ENCODE assay signal across 17 mouse cellular contexts in the genomic region with DNA sequence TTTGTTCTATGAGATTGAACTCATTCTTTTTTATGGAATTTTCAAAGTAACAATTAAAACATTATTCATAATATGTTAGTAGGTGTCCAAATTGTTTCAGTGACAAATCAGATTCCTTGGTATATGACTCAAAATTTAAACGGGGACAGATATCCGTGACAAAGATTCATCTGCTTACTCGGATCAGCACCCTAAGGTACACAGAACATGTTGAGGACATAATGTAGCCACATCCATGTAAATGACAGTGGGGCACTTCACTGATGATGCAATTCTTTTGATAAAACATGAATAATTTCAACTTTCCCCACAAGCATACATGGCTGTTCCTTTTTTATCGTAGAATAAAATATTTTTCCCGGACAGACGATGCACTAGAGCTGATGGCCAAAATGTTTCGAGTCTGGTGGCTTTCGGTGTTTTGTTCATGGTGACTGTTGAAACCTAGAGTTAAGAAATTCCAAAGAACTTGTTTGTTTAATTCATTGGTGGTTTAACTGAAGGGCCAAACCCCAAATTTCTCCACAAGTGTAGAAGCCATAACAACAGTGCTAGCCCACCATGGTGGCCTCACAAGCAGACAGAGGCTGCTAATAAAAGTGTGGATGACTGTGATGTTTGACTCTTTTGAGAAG. TPM values are rescaled to one million over a fixed set of nuclear protein-coding genes. Genes with fewer than 3 reads are reported as not detected.
DNase-seq lines count a peak whose midpoint lies in the region; ATAC-seq and TF ChIP-seq lines count a peak whose summit lies in the region.
"Had no signal": no experiment of that assay in that cellular context is flagged by ENCODE, and none has a peak within 500 bp of the region (broad histone marks: within the 10 kb centered on the region; RNA-seq: fewer than 3 reads in every experiment).

No protein-coding gene starts in this region.

- TF ChIP-seq EP300 in heart, postnatal 0 days (IDR thresholded peaks at IDR 0.05; ENCODE audit: low read depth), result no peak

- H3K4me1 ChIP-seq in heart, postnatal 0 days (ENCODE audit: control insufficient read depth, insufficient read depth), result peaks cover 6% of the 10 kb centered on the region; the same call in 1 of the 2 replicates
- peaks cover 26% of the 10 kb centered on the region for H3K4me1 ChIP-seq in liver, embryonic 11.5 days (replicated peaks; ENCODE audit: control insufficient read depth, insufficient read depth, low read length)

- H3K27me3 ChIP-seq in heart, postnatal 0 days (ENCODE audit: control insufficient read depth, insufficient read depth, low read length), result peaks cover 47% of the 10 kb centered on the region
- H3K27me3 ChIP-seq in liver, embryonic 11.5 days (replicated peaks; ENCODE audit: control insufficient read depth, insufficient read depth, low read length), result peaks cover 24% of the 10 kb centered on the region

- no peak for TF ChIP-seq CTCF in heart, postnatal 0 days (IDR thresholded peaks at IDR 0.05; ENCODE audit: low read depth)

- DNase-seq in heart, postnatal 0 days (ENCODE audit: low spot score), result no peak
- no peak for DNase-seq in heart, postnatal 36 days
- DNase-seq in thymus, postnatal 0 days (ENCODE audit: low spot score), result peak; percentile 50
- DNase-seq in thymus, postnatal 25 days, result no peak
- DNase-seq in liver, embryonic 11.5 days (ENCODE audit: low spot score), result no peak
- no peak for DNase-seq in adipocyte (ENCODE audit: low spot score)
- DNase-seq: adrenal gland, adult 8-10 months; cerebellum, postnatal 14 days; kidney, postnatal 14 days; left cerebral cortex, postnatal 4 days; lung, postnatal 14 days; midbrain, embryonic 14.5 days had no signal

- H3K9ac ChIP-seq in heart, postnatal 0 days (replicated peaks; ENCODE audit: low read depth, low read length), result no peak overlapping the region
- peak overlapping the region; percentile 61 for H3K9ac ChIP-seq in liver, embryonic 11.5 days (ENCODE audit: low read depth, low read length)
- H3K9ac ChIP-seq: hindbrain, embryonic 13.5 days had no signal

- H3K9me3 ChIP-seq in heart, postnatal 0 days (replicated peaks; ENCODE audit: control insufficient read depth, low read length), result no peaks in the 10 kb centered on the region
- H3K9me3 ChIP-seq in liver, embryonic 11.5 days (ENCODE audit: control insufficient read depth, low read length), result no peaks in the 10 kb centered on the region
- H3K9me3 ChIP-seq: forebrain, embryonic 10.5 days; heart, embryonic 10.5 days; hindbrain, embryonic 13.5 days had no signal

- peak overlapping the region; percentile 12; the same call in 1 of the 2 replicates for H3K4me2 ChIP-seq in heart, postnatal 0 days (ENCODE audit: low read depth, low read length)
- H3K4me2 ChIP-seq in liver, embryonic 11.5 days, result peak overlapping the region; percentile 88

- H3K4me3 ChIP-seq in heart, postnatal 0 days (ENCODE audit: low read depth, low read length), result peak overlapping the region; percentile 63; the same call in 1 of the 2 replicates
- peak overlapping the region; percentile 45 for H3K4me3 ChIP-seq in liver, embryonic 11.5 days (ENCODE audit: low read depth, low read length)

- WGBS in heart, postnatal 0 days, result 82% methylated on average over 8 of the region's 8 CpGs
- WGBS in liver, embryonic 11.5 days, result 58% methylated on average over 8 of the region's 8 CpGs

- no peak overlapping the region; the same call in 1 of the 2 replicates for H3K27ac ChIP-seq in heart, postnatal 0 days (ENCODE audit: low read depth)
- 0 out of 2 replicates have a peak overlapping the region, but pooled peaks have one; percentile 13 for H3K27ac ChIP-seq in liver, embryonic 11.5 days (ENCODE audit: low read depth, low read length)
- H3K27ac ChIP-seq: forebrain, embryonic 10.5 days; heart, embryonic 10.5 days; hindbrain, embryonic 13.5 days had no signal

- no peak for ATAC-seq in heart, postnatal 0 days (ENCODE audit: insufficient read depth, low read depth)
- ATAC-seq in liver, embryonic 11.5 days (replicated peaks; ENCODE audit: low FRiP score), result no peak
- no peak for ATAC-seq in megakaryocyte progenitor cell, adult 5-6 weeks (replicated peaks; ENCODE audit: poor library complexity)
- ATAC-seq: intestine, postnatal 0 days had no signal

- intact Hi-C loops in heart, postnatal 36 days (cut with DNase I), result no loop called here

- no peaks in the 10 kb centered on the region for H3K36me3 ChIP-seq in heart, postnatal 0 days (replicated peaks; ENCODE audit: control insufficient read depth, insufficient read depth, low read length)
- H3K36me3 ChIP-seq in liver, embryonic 11.5 days (ENCODE audit: control insufficient read depth, insufficient read depth, low read length), result no peaks in the 10 kb centered on the region
- H3K36me3 ChIP-seq: forebrain, embryonic 10.5 days; heart, embryonic 10.5 days; hindbrain, embryonic 13.5 days had no signal

RNA-seq across cellular contexts. Expression of gene Ikzf1, which starts 2.9 kb away (rescaled TPM):
- 1.0 and 12.9 TPM in 2 replicates for total RNA-seq in heart, postnatal 0 days (2014; rRNA removed; ENCODE audit: low replicate concordance)
- 0.19 and 0.21 TPM in 2 replicates for polyA plus RNA-seq in heart, postnatal 0 days (2015; fragmentation: Nextera tagmentation; extraction: Ambion mirVana)
- 1 to 10 TPM; 1.5 to 2.1 TPM for total RNA-seq in heart, postnatal 36 days (2021)
- 91.7 and 100 TPM in 2 replicates for polyA plus RNA-seq in thymus, postnatal 0 days (2015; fragmentation: Nextera tagmentation; extraction: Ambion mirVana)
- 105 and 120 TPM in 2 replicates for polyA plus RNA-seq in liver, embryonic 11.5 days (2014; fragmentation: Nextera tagmentation; extraction: Ambion mirVana)
- 155 and 160 TPM in 2 replicates for total RNA-seq in megakaryocyte progenitor cell, adult 5-6 weeks (2015)
- 58.3 and 84.0 TPM in 2 replicates for total RNA-seq in megakaryocyte progenitor cell, adult 5-6 weeks (2017)
